Mouse (Mus musculus): ENCODE data around the gene Nf2.

GRCm38 (mm10) chr11:4750263-4750662, 99.1 kb downstream of the Nf2 start:
- no peak for TF ChIP-seq CTCF (IDR thresholded peaks at IDR 0.05; ENCODE audit: low read depth, low read length)
- TF ChIP-seq POLR2A (IDR thresholded peaks at IDR 0.05; ENCODE audit: insufficient read depth, low read length), result no peak
